Mouse (Mus musculus) urinary bladder, postnatal 36 days (tissue): ENCODE measurements around the gene Itgb1bp1.

ENCODE experiments used
- DNase-seq, 2 experiments: peaks; one replicate each; pipeline ENCODE4 v3.0.0; 2022; ENCODE audit warnings: low spot score in 2 of 2, mixed read lengths in 1 of 2

The Itgb1bp1 gene

GRCm38 (mm10) chr12:21200613-21201012, 85.5 kb downstream of the Itgb1bp1 start:
- no peak for DNase-seq

GRCm38 (mm10) chr12:21196420-21196819, 89.7 kb downstream of the Itgb1bp1 start:
- no peak for DNase-seq

- DNase-seq: no peak
These were observed 90.6 kb downstream of the Itgb1bp1 start for GRCm38 (mm10) chr12:21195497-21195896.

- DNase-seq: no peak
These were observed 94.5 kb downstream of the Itgb1bp1 start for GRCm38 (mm10) chr12:21191546-21191945.
